Mouse (Mus musculus) gastrocnemius, postnatal 14 days (tissue): ENCODE measurements around the gene Lrriq4. TPM values are rescaled to one million over a fixed set of nuclear protein-coding genes. Genes with fewer than 3 reads are reported as not detected.

Experiments used
- DNase-seq: peaks from one replicate; pipeline ENCODE4 v3.0.0; 2021; ENCODE audit warnings: mixed read lengths
- intact Hi-C: fragments of 180-260 bp; cut with DNase I; formaldehyde crosslinking; loops from one replicate; pipeline ENCODE4 v1.15.1; 2025; ENCODE audit warnings: low total_unique reads
- long read RNA-seq, 2 experiments: library from polyadenylated mRNA; stranded (forward); transcript quantifications; one replicate each; pipeline ENCODE4 v2.0.0; 2021
- total RNA-seq, 2 experiments: library from RNA; stranded (reverse); gene quantifications; 2 replicates each; pipeline ENCODE4 v1.2.3; 2021

The Lrriq4 gene
- not detected for total RNA-seq
- long read RNA-seq, experiment 1 = 0 reads
- long read RNA-seq, experiment 2 = 0 reads

DNA sequence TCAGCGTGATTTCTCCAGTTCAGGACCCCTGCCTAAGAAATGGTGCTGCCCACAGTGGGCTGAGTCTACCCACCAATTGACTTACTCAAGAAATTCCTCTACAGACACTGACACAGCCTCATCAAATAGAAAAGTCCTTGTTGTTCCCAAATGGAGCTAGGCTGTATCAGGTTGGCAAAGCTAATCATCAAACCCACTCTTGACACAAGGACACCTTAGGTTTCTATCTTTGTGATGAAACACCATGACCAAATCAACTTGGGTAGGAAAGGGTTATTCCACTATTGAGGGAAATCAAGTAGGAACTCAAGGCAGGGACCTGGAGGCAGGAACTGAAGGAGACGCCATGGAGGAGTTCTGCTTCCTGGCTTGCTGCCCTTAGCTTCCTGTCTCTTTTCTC, at the start of gene Lrriq4:
Lrriq4 (plus strand) TSS at position 301 of the 400 bp plus-strand sequence.
- intact Hi-C loops = no loop called here

DNA sequence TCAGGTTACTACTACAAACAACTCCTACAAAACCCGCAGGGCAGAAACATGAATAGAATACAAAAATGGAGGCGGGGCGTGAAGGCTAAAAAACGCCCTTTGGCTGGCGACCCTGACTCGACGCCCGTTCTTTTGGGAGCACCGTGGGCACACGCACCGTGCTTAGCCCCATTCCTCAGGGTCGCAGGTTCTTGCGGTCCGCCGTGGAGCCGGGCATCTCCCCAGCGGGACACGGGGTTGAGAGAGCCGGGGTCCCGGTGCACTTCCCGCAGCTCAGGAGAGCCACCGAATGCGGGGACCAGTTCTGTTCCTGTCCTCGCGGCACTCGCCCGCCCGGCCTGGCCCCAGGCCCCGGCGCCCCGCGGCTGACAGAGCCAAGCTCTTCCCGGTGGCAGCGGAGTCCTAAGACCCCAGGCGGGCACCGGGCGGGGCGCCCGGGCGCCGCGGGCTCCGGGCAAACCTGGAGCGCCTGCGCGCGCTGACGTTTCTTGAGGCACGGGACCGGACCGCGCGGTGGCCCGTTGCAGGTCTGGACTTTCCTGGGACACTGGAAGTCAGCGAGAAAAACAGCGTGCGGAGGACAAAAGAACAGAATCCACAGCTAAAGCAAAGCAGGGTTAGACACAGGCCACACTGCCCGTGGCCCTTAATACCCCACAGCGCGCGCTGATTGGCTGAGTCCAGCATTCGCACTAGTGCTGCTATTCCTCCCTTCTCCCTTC, 49.0 kb upstream of the Lrriq4 start:
- intact Hi-C loops = loop anchor here (10.0 kb wide), 1 partner anchor 400 kb away; the partner anchor contains the start of gene Prkci
- peak; percentile 18 for DNase-seq

More for the DNA sequence above, at the start of gene Lrriq4:
- DNase-seq = no peak

DNA sequence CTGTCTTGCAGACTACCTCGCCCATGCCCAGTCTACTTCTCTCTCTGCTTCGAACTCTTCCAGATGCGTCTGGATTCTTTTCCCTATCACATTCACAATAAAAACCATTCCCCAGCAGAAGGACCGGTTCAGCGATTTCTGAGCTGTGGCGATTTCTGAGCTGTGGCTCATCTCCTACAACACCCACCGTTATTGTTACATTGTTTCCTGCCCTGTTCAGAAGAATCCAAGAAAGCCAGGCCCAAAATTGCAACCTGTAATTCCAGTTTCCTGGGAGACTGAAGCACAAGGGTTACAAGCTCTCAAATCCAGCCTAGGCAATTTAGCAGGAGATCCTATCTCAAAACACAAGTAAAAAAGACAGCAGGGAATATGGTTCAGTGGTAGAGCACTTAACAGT, 47.0 kb upstream of the Lrriq4 start:
- intact Hi-C loops = loop anchor here (10.0 kb wide), 1 partner anchor 398 kb away; the partner anchor contains the start of gene Prkci
- DNase-seq = no peak

DNA sequence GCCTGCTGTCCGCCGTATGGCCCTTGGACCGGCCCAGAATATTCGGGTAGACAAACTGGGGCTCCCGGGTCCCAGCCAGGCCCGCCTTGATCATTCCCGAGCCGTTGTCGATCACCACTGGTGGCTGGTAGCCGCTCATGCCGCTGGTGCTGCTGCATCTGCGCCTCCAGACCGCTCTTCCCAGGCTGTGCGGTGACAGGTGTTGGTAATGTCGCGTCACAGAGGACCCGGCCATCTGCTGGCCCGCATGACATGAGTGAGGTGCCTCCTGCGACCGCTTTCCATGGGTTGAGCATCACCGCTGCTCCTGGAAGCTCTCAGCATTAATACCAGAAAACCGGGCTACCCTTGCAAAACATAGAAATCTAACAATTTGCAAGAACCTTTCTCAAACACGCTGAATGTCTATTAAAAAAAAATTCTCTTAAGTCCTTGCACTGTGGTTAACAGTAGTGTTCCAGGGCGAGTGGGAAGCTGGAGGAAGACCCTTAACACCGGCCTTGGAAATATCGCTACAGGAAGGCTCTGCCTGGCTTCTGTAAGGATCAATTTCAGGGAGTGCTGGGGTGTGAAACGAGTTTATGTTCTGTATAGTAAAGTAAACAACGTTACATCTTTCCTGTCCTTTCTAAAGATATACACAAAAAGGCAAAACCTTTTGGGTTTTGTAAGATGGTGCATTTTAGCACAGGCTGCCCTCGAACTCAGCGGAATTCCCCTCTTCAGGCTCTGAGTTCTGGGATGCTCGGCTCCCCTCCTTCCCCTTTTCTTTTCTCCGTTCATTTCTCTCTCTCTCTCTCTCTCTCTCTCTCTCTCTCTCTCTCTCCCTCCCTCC, 44.4 kb upstream of the Lrriq4 start, which contains the start of gene Actrt3:
Actrt3 (minus strand) TSS at position 229 of the 835 bp plus-strand sequence.
- intact Hi-C loops = loop anchor here (10.0 kb wide), 1 partner anchor 395 kb away; the partner anchor contains the start of gene Prkci
- peak; percentile 17 for DNase-seq

DNA sequence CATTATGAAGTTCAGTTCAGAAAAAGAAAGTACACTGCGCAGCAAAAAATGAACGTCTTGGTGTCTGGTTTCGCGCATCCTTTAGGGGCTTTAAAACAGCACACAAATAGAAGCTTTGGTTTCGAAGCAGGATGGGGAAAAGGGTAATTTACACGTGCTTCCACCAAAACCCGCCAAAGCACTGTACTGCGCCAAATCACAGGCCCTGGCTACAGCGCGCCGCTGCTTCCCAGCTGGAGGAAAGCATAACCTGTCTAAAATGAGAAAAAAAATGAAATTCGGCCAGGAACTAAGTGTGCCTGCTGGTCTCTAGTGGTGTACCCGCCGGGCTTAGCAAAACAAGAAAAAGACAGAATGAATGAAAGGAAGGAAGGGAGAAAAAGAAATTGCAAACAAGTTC, 43.6 kb upstream of the Lrriq4 start:
- intact Hi-C loops = no loop called here

DNA sequence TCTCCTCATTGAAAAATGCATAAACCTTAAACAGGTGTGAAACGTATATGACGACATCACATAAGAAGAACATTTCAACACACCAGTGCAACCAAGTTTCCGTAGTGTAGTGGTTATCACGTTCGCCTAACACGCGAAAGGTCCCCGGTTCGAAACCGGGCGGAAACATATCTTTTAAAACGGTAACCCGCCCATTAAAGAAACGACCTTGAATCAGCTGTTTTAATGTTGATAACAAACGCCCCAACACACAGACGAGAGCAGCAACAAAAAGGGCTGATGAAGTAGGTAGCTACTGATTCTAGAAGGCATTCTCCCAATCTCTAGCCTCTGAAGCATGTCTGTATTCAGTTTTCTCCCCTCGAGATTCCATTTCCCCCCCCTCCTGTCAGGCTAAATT, 43.1 kb upstream of the Lrriq4 start:
- DNase-seq = peak; percentile 73
- intact Hi-C loops = no loop called here

More for the DNA sequence above, 43.6 kb upstream of the Lrriq4 start:
- no peak for DNase-seq

DNA sequence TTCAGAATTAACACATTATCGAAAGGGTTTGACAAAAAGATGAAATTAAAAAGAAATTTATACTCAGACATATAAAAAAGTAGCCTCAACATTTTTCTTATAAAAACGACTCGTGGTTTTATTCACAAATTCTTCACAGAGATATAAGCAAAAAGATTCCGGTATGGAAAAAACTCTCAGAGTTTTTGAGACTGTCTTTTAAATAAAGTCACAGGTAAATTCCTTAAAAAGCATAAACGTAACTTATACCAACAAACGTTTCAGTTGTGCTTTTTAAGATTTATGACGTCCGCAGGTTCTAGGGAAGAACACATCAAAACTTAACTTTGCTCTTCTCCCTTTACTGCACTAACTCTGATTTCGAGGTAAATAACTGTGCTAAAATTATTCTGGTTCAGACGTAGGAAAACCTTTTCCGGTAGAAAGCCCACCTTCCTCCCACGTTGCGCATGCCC, 42.7 kb upstream of the Lrriq4 start:
- intact Hi-C loops = no loop called here
- no peak for DNase-seq

DNA sequence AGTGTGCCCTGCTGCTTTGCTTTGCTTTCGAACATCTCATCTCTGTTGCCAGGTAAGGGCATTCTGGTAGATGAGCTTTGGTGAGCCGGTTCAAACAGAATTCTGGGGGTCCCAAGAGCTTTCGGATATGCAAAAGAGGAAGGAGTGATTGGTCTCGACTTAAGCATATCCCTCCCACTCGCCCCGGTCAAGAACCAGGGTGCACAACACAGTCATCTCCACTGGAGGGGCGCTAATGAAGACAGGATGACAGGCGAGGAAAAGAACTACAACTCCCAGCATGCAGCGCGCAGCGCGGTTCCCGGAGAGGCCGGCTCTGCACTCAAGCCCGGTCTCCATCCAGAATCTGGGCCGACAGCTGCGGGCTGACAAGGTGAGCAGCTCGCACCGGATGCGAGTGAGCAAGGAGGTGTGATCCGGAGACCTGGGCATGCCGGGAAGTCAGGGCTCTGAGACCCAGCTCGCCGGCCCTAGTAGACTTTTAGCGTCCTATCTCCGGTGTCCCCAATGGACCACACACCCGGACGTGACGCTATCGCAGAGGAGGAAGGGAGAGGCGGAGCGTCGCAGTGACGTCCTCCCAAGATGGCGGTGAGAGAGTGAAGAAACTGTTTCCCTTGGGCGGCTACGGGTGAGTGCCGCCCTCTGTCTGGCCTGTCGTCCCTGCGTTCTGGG, 42.1 kb upstream of the Lrriq4 start, which contains the start of gene Mynn:
Mynn (plus strand) TSS at position 1 of the 675 bp plus-strand sequence.
- DNase-seq = peak; percentile 95
- intact Hi-C loops = no loop called here

DNA sequence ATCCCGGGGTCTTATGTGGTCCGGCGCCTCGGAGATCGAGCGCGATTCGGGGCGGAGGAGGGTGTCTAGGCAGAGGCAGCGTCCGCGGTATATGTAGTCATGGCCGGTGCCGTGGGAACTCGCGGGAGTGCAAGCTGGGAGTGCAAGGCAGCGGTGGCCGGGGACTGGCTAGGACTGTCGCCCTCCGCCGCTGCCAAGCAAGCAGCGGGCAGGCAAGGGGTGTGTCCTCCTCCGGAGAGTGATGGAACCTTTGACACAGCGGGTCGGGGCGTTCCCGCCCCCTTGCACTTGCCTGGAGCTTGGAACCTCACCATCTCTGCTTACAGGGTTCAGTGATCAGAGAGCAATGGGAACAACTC, 41.6 kb upstream of the Lrriq4 start:
- peak; percentile 65 for DNase-seq
- intact Hi-C loops = no loop called here

DNA sequence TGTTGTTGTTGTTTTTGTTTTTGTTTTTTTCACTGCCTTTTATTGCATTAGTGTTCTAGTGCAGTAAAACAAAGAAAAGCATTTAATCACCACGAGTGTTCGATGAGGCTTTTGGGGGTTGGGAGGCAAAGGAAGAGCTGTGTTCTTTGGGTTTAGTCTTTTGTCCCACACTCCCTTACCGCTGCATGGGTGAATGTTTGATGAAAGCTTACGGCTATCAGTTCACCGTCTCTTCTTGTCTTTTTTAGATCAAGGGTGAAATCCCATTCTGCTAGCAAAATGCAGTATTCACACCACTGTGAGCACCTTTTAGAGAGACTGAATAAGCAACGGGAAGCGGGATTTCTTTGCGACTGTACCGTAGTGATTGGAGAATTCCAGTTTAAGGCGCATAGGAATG, 41.1 kb upstream of the Lrriq4 start:
- DNase-seq = no peak
- intact Hi-C loops = no loop called here

DNA sequence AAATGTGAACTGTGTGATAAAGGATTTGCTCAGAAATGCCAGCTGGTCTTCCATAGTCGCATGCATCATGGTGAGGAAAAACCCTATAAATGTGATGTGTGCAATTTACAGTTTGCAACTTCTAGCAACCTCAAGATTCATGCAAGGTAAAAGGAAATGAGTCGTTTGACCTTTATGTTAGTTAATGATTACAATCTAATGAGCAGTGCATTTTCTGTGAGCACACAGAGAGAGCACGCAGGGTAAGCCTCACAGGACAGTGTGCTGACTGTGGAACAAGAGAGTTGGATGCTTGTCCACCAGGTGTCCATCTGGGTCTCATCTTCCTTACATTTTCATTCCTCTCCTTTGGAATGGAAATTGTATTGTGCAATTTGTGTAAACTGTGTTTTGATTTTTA, 35.3 kb upstream of the Lrriq4 start:
- intact Hi-C loops = no loop called here
- no peak for DNase-seq

DNA sequence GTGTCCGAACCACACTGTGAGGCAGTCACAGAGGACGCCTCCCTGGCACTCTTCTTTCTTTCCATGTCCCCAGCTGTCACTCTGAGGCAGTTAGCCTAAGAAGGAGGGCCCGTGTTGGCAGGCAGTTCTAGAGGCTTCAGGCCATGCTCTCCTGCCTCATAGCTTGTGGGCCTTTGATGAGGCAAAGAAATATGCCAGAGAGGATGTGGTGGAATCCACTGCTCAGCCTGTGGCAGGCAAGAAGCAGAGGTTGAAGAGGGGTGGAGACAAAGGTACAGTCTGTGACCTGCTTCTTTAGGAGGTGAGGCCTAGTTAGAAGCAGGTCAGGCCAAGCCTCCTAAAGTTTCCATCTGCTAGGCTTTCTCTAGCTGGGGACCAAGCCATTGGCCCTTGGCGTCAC, 33.4 kb upstream of the Lrriq4 start:
- DNase-seq = no peak

DNA sequence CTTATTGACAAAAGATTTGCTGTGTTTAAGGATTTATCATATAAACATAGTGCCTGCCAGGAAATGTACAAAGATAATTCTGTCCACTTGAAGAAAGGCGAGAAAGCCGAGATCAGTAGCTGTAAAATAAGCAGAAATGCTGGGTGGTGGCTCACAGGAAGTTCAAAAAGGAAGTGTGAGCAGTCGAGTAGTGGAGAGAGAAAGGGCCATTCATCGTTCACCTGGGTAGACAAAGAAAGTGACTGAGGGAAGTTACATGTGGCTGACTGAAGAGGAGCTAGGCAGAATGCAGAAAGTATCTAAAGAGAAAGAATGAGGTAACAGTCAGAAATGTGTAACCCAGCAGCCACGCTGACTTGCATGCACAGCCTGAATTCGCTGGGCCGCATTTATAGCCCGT, 24.2 kb upstream of the Lrriq4 start:
- intact Hi-C loops = no loop called here

More for the DNA sequence above, 33.4 kb upstream of the Lrriq4 start:
- intact Hi-C loops = loop anchor here (10.0 kb wide), 1 partner anchor 204 kb away; no protein-coding TSS in a partner anchor

DNA sequence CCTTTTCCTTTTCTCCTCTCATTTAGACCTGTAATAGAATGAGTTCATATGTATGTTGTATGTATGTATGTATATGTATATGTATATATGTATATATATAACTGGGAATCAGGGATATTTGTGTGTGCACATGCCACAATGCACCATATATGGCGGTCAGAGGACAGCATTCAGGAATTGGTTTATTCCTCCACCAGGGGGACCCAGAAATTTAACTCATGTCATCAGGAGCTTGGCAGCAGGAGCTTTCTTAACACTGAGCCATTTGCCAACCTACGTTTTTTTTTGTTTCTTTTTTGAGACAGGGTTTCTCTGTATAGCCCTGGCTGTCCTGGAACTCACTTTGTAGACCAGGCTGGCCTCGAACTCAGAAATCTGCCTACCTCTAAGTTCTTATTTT, 10.6 kb upstream of the Lrriq4 start:
- DNase-seq = no peak
- intact Hi-C loops = no loop called here

More for the DNA sequence above, 24.2 kb upstream of the Lrriq4 start:
- no peak for DNase-seq

DNA sequence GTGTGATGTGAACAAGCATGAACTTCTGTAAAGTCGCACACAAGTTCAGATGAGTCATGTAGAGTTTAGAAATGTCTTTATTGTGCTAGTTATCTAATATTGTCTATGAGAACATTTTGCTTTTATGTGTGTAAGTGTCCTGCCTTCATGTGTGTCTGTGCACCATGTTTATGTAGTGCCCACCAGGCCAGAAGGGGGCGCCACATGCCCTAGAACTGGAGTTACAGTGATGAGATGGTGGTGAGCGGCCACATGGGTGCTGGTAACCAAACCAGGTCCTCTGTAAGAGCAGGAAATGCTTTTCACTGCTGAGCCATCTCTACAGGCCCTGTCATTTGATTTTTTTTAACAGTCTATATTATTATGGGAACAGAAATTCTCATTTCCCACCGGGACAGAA, 8.7 kb upstream of the Lrriq4 start:
- DNase-seq = no peak
- intact Hi-C loops = no loop called here

DNA sequence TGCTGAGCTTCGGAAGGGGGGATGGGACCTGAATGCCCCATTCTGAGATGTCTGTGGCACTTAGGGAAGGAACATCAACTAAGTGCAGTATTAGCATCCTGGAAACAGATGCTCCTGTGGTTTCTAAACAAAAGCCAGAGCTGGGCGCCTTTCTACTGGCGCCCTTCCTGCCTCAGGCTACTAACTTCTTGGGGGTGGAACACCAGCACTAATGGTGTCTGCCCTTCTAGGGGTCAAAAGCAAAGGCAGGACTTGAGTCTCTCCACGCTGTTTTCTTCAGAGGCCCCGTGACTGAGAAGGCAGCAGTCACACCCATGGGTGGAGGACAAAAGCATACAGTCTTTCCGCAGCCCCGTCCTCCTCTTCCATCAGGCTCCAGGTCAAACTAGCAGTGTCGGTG, 2.5 kb downstream of the Lrriq4 start:
- no peak for DNase-seq
- intact Hi-C loops = no loop called here

DNA sequence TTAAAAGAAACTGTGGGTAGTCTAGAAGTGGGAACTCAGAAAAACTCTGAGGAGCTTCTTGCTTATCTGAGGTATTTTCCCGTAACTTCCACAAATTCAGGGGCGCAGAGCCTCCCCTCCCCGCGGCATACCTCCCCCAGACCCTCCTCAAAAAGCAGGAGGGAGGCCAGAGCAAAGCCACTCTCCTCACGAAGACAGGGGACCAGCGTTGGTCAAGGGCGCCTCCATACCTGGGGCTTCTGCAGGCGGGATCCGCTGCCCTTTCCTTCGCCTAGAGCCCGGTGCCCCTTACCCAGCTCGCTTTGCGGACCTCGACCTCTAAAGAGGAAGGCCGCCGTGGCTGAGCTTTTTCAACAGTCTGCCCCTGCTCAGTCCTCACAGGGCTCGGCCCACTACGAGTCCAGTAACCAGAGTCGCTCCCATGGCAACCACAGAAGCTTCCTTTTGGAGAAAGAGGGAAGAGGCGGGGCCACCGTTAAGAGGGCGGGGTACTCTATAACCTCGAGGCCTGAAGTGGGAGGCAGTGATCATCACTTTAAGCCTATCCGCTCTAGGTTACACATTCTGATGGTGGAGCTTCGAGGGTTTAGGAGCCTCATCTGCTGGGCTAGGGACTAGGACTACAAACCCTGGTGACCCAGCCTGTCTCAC, 3.3 kb downstream of the Lrriq4 start, which contains the start of gene Lrrc34:
Lrrc34 (minus strand) TSS at position 430 of the 651 bp plus-strand sequence.
- intact Hi-C loops = no loop called here

DNA sequence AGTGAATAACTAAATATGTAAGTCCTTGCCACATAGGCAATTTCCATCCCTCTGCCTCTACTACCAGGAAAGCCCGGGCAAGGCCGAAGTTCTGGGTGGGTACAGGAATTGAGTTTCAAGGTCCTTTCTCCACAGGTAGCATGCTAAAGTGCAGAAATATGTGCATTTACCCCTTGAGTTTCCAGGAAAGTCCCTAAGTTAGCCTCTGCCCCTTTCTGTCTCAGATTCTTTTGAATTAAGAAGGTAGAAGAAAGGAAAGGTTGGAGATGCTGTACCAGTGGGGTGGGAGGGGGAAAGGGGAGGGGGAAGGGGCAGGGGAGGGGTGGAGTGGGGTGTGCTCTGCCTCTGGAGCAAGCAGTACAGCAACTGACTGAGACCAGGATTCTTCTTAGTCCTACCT, 4.2 kb downstream of the Lrriq4 start:
- intact Hi-C loops = no loop called here
- no peak for DNase-seq

More for the DNA sequence above, 3.3 kb downstream of the Lrriq4 start, which contains the start of gene Lrrc34:
- DNase-seq = peak; percentile 29
